Mouse (Mus musculus) adipocyte (in vitro differentiated cells): Measurements from ENCODE around the gene Usf3.
A peak's percentile ranks its signal among the peaks of the same experiment; 100 is the strongest.

Experiments
- DNase-seq: peaks from one replicate; pipeline ENCODE4 v3.0.0-alpha.2; 2016; ENCODE audit warnings: low spot score

Gene Usf3

DNA sequence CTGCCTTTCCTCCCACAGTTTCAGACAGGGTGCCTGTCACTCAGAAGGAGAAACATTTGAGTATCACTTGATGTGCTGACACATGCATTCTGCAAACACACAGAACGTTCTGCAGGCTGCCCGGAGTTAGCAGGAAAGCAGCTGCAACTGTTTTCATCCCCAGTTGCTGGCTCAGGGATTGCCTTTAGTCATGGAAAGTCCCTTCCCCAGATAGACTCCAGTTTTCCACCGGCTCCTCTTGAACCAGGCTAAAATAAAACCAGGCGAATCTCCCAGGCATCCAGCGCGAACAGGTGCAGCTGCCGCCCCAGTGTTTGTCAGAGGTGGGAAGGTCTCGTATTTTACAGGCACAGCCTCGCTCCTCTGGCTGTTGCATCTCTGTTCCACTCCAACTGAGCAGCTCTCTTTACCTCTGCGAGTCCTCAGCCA lies 65.8 kb downstream of the Usf3 start:
- no peak for DNase-seq

DNA sequence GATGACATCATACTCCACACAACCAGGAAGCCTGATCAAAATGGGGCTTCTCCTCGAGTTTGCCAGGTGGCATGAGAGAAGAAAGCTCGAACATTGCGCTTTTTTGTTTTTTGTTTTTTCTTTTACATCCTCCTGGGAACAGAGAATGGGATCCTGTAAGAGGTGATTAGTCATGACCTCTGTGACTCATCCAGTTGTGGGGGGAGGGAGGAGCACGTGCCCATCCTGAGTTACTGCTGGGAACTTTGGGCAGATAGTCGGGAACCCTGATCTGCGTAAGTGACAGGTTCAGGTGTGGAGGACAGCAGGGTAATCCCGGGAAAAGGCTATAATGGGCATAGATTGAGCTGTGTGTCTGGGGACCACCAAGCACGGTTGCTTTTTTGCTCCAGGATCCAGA lies 67.4 kb downstream of the Usf3 start:
- DNase-seq: no peak

DNA sequence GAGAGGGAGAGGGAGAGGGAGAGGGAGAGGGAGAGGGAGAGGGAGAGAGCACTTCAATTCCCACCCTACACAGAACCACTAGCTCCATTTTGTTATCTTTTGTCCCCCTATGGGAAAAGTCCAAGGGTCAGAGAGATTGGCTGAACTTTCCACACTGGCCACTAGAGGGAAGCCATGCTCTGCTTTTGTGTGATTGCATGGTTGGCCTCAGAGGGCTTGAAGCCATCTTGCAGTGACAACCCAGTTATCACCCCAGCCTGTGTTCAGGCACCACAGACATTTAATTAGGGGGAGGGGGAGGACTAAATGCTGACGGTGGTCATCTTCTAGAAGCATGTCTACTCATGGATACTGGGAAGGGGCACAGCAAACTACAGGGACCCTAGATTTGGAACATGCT lies 69.6 kb downstream of the Usf3 start:
- DNase-seq: peak; percentile 83

DNA sequence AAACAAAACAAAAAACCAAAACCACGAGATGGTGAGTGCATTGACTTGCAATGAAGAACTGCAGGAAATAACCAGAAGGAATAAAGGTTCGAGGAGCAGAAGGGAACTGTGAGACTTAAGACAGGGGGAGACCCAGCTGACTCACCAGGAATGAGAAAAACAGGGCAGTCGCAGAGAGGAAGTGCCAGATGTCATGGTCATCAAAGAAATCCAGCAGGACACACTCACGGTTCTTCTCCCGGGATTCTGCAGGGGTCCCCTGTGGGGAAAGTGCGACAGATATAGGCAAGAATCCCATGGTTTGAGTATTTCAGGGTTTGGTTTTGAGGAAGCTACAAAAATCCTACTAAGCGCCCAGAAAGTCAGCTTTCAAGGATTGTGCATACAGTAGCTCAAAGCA lies 70.3 kb downstream of the Usf3 start:
- no peak for DNase-seq

- DNase-seq: no peak
Observed at GRCm38 (mm10) chr16:44249985-44250384, 76.9 kb downstream of the Usf3 start.

DNA sequence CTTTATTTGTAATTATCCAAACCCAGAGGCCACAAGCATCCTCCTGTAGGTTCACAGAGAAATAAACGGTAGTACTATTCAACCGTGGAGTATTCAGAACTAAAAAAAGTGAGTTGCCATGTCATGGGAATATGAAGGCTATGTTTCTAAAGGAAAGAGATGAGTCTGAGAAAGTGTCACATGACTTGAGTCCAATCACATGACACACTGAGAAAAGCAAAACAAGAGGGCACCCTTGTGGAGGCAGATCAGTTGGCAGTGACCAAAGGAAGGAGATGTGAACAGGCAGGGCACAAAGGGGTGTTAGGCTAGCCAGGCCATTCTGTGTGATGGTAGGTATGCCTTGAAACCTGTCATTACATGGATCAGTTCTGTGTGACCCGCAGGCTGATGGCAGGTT lies 79.7 kb downstream of the Usf3 start:
- DNase-seq: no peak

- no peak for DNase-seq
Observed at GRCm38 (mm10) chr16:44253797-44254634, 81.0 kb downstream of the Usf3 start.

DNA sequence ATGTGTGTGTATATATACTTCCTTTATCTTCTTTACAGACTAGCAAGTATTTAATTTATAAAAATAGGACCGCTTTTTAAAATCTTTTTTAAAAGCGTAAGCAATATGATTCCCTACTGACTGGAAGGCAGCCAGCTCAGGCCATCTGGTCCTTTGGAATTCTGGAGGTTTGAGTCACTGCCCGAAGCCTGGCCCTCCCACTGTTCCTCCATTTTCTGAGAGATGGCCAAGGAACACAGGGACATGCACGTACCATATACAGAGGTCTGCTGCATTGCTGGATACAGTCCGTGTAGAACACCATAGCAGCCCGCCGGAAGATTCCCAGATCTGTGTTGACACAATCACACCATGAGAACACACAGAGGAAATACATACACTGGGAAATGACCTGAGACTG lies 81.7 kb downstream of the Usf3 start:
- peak; percentile 73 for DNase-seq

GRCm38 (mm10) chr16:44257476-44257875 lies 84.4 kb downstream of the Usf3 start:
- no peak for DNase-seq

- DNase-seq: no peak
Observed at GRCm38 (mm10) chr16:44264916-44265315, 91.9 kb downstream of the Usf3 start.

GRCm38 (mm10) chr16:44265562-44265961 lies 92.5 kb downstream of the Usf3 start:
- no peak for DNase-seq

DNA sequence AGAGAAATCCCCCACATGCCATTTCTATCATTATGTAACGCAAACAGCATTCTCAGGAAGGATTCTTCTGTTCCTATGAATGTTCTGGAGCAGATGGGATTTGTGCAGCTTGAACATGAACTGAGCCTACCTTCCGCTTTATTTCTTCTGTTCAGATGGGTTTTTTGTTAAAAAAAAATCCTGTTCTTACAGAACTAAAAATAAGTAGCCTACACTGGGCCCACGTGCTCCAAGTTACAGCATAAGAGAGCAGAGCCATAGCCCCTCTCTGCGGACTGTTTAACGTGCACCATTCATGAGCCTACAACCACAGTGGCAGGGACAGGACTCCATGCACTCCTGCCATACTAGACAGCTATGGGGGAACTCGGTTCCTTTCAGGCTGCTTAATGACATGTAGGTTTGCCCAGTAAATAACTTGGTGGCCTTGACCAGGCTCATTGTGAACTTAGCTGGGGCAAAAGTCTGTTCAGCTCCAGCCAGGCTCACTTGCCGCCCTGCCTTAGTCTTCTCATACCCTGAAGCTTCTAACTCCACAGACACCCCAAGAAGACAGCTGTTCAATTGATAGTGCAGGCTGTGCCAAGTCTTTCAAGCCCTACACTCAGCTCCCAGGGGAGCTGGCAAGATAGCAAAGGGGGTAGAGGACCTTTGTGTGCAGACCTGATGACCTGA lies 95.6 kb downstream of the Usf3 start:
- no peak for DNase-seq

DNA sequence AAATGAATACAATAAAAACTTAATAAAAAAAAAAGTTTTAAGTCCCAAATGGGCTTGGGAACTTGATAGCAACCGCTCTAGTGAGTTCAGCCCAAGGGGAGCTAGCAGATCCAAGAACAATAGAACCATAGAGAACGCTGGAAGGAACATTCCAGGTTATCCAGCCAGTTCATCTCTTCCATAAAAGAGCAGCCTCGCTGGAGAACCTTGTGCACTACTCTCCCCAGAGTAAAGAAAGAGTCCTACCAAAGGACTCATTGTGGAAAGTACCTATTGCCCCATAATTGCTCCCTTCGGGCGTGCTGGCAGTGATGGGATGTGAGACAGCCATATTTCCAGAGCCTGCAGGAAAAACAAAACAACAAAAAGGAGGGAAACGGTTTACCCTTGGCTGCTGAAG lies 96.5 kb downstream of the Usf3 start:
- DNase-seq: no peak

DNA sequence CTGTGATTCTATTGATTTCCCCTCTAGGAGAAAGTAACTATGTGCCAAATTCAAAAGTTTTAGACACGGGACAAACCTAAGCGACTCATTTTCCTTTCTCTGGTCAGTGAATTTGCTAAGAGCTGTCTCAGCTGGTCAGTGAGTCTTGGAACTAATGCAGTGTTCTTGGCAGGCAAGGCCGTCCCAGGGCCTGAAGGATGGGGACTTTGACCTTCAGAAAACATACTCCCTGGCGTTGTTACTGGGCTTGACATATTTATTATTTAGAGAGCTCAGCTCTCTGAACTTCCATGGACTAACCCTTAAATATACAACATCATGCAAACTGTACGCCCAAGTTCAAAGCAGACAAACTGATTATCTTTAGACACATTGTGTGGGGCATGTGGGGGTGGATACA lies 97.6 kb downstream of the Usf3 start:
- DNase-seq: peak; percentile 16

DNA sequence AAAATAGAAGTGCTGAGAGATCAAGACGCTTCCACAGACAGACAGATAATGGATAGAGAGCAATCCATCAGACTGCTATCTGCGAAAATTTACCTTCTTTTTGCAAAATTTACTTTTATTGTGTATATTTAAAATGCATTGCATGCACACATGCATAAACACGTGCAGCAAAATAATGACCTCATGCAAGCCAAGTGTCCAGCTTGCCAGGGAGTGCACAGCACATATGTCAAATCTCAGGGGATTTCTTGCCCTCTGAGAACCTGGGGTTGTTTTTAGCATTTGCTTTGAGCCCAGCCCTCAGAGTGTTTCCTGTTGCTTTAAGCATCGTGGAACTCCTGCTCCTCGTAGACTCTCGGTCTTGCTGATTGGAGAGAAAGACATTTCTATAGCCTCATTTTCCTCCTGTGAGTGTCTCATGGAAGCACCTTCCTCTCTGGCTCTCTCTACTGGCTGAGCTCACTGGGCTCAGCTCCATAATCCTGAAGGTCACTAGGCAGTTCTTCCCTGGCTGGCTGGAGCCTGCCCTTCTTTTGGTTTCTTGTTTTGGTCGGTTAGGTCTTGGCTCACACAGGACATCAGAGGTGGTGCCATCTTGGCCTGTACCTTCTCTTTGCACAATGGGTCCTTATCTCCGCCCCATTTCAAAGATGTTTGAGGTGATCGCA lies 98.5 kb downstream of the Usf3 start:
- no peak for DNase-seq
